Mouse (Mus musculus) bone marrow, adult 2 months (tissue): ENCODE measurements at regions not wholly inside any gene's neighbourhood (a gene's known extent, or its start where the extent isn't known, plus 50 kb on each side); places are given as distances from the start of the nearest gene placed in this dataset.

ENCODE experiments used
- CTCF ChIP-seq: fragments of 200-500 bp; IDR thresholded peaks from 2 replicates; pipeline ENCODE4 v1.5.1; 2011; ENCODE audit warnings: low read length, control low read depth; ENCODE audit not compliant: control insufficient read depth, insufficient read depth
- POLR2A ChIP-seq: fragments of 200-500 bp; IDR thresholded peaks from 2 replicates; pipeline ENCODE4 v1.6.1; 2011; ENCODE audit warnings: low read depth, mild to moderate bottlenecking, control low read depth, low read length, borderline replicate concordance; ENCODE audit not compliant: control insufficient read depth

- no peak for TF ChIP-seq CTCF
- no peak for TF ChIP-seq POLR2A
Observed at GRCm38 (mm10) chr10:126646587-126646986, 254.6 kb downstream of the Atp23 start.
